Mouse (Mus musculus) lung, adult 2 months (tissue): ENCODE measurements around the gene Llgl2. TPM values are rescaled to one million over a fixed set of nuclear protein-coding genes. Genes with fewer than 3 reads are reported as not detected.
A peak's percentile ranks its signal among the peaks of the same experiment; 100 is the strongest.

Experiments
- DNase-seq: peaks from one replicate; pipeline ENCODE4 v3.0.0; 2022
- H3K4me1 ChIP-seq: fragments of 200-500 bp; 2 replicates; pipeline ENCODE4 v1.6.1; 2011; ENCODE audit warnings: low read length; ENCODE audit not compliant: control insufficient read depth, insufficient read depth
- H3K4me3 ChIP-seq: fragments of 200-500 bp; replicated peaks from 2 replicates; pipeline ENCODE3; 2011; ENCODE audit warnings: low read depth, mild to moderate bottlenecking, control low read depth, low read length; ENCODE audit errors: extremely low read depth
- CTCF ChIP-seq: fragments of 200-500 bp; IDR thresholded peaks from 2 replicates; pipeline ENCODE4 v1.5.1; 2011; ENCODE audit warnings: mild to moderate bottlenecking, low read length, control low read depth; ENCODE audit not compliant: insufficient read depth
- POLR2A ChIP-seq: fragments of 200-500 bp; IDR thresholded peaks from 2 replicates; pipeline ENCODE4 v1.6.1; 2011; ENCODE audit warnings: low read depth, mild to moderate bottlenecking, control low read depth, low read length, borderline replicate concordance; ENCODE audit errors: extremely low read depth
- WGBS: fragments of 180-500 bp; shearing (Covaris S2); methylation state at CpG from one replicate; pipeline ENCODE4 v1.1.7; 2018; 5-methylcytosine and 5-hydroxymethylcytosine counted together
- polyA plus RNA-seq: library from polyadenylated mRNA; depleted of rRNA; stranded (reverse); fragments of >200 nt; gene quantifications from 2 replicates; pipeline ENCODE4 v1.2.3, GENCODE M21; 2012

Gene Llgl2
- polyA plus RNA-seq, 1 experiment: 91.8 TPM

GRCm38 (mm10) chr11:115789787-115790186 lies 34.1 kb upstream of the Llgl2 start:
- Histone ChIP-seq H3K4me3 (no peak overlapping the region), H3K4me1 (no peaks in the 10 kb centered on the region)
- DNase-seq: no peak
- 94% methylated on average over 7 of the region's 7 CpGs for WGBS
- TF ChIP-seq CTCF (no peak), POLR2A (no peak)

GRCm38 (mm10) chr11:115791919-115792318 lies 31.9 kb upstream of the Llgl2 start:
- Histone ChIP-seq H3K4me1 (no peaks in the 10 kb centered on the region), H3K4me3 (no peak overlapping the region)
- no peak for DNase-seq
- TF ChIP-seq CTCF: no peak
- TF ChIP-seq POLR2A: no peak
- WGBS: 95% methylated on average over 16 of the region's 16 CpGs

GRCm38 (mm10) chr11:115792353-115792752 lies 31.5 kb upstream of the Llgl2 start:
- 86% methylated on average over 14 of the region's 14 CpGs for WGBS
- no peak for TF ChIP-seq POLR2A
- TF ChIP-seq CTCF: no peak
- DNase-seq: no peak
- Histone ChIP-seq H3K4me3 (no peak overlapping the region), H3K4me1 (no peaks in the 10 kb centered on the region)

- DNase-seq: no peak
- Histone ChIP-seq H3K4me3 (no peak overlapping the region), H3K4me1 (no peaks in the 10 kb centered on the region)
- TF ChIP-seq POLR2A: no peak
- no peak for TF ChIP-seq CTCF
- 49% methylated on average over 15 of the region's 15 CpGs for WGBS
Observed at GRCm38 (mm10) chr11:115796898-115797297, 27.0 kb upstream of the Llgl2 start.

GRCm38 (mm10) chr11:115797665-115798064 lies 26.2 kb upstream of the Llgl2 start:
- Histone ChIP-seq H3K4me1 (no peaks in the 10 kb centered on the region), H3K4me3 (no peak overlapping the region)
- TF ChIP-seq CTCF: no peak
- TF ChIP-seq POLR2A: peak; percentile 16; the same call in 1 of the 2 replicates
- no peak for DNase-seq
- WGBS: 64% methylated on average over 9 of the region's 9 CpGs

GRCm38 (mm10) chr11:115800981-115801380 lies 22.9 kb upstream of the Llgl2 start:
- DNase-seq: no peak
- no peak overlapping the region for H3K4me3 ChIP-seq
- TF ChIP-seq CTCF: no peak
- TF ChIP-seq POLR2A: no peak
- 87% methylated on average over 18 of the region's 18 CpGs for WGBS
- peaks cover 5% of the 10 kb centered on the region for H3K4me1 ChIP-seq

- Histone ChIP-seq H3K4me3 (no peak overlapping the region), H3K4me1 (peaks cover 19% of the 10 kb centered on the region)
- no peak for DNase-seq
- whole genome bisulfite sequencing: 80% methylated on average over 24 of the region's 24 CpGs
- TF ChIP-seq POLR2A: no peak
- TF ChIP-seq CTCF: no peak
Observed at GRCm38 (mm10) chr11:115803072-115803709, 20.7 kb upstream of the Llgl2 start.

- DNase-seq: no peak
- WGBS: 92% methylated on average over 7 of the region's 7 CpGs
- Histone ChIP-seq H3K4me3 (no peak overlapping the region), H3K4me1 (peaks cover 24% of the 10 kb centered on the region)
- no peak for TF ChIP-seq POLR2A
- TF ChIP-seq CTCF: no peak
Observed at GRCm38 (mm10) chr11:115805005-115805404, 18.8 kb upstream of the Llgl2 start.

GRCm38 (mm10) chr11:115806154-115806553 lies 17.7 kb upstream of the Llgl2 start:
- no peak overlapping the region for H3K4me3 ChIP-seq
- TF ChIP-seq POLR2A: peak; percentile 18; the same call in 1 of the 2 replicates
- no peak for TF ChIP-seq CTCF
- WGBS: 53% methylated on average over 10 of the region's 10 CpGs
- peak; percentile 47 for DNase-seq
- peaks cover 24% of the 10 kb centered on the region for H3K4me1 ChIP-seq

- no peak for TF ChIP-seq POLR2A
- TF ChIP-seq CTCF: no peak
- WGBS: 82% methylated on average over 6 of the region's 6 CpGs
- peaks cover 24% of the 10 kb centered on the region for H3K4me1 ChIP-seq
- H3K4me3 ChIP-seq: no peak overlapping the region
- DNase-seq: no peak
Observed at GRCm38 (mm10) chr11:115807306-115807705, 16.5 kb upstream of the Llgl2 start.

- H3K4me1 ChIP-seq: peaks cover 24% of the 10 kb centered on the region
- H3K4me3 ChIP-seq: no peak overlapping the region
- no peak for DNase-seq
- WGBS: 62% methylated on average over 11 of the region's 11 CpGs
- TF ChIP-seq CTCF (no peak), POLR2A (no peak)
Observed at GRCm38 (mm10) chr11:115807971-115808370, 15.9 kb upstream of the Llgl2 start.
